Mouse (Mus musculus) CH12.LX (cell line): ENCODE measurements around the gene Ing4. TPM values are rescaled to one million over a fixed set of nuclear protein-coding genes. Genes with fewer than 3 reads are reported as not detected.

ENCODE experiments used
- DNase-seq: peaks from one replicate; pipeline ENCODE4 v3.0.0-alpha.2; 2013; ENCODE audit errors: extremely low read depth
- H3K27ac ChIP-seq: 2 replicates; pipeline ENCODE4 v1.5.1; 2012; ENCODE audit warnings: low read depth, mild to moderate bottlenecking, control low read depth, moderate library complexity; ENCODE audit not compliant: insufficient read depth
- H3K27me3 ChIP-seq: replicated peaks from 2 replicates; pipeline ENCODE3; 2012; ENCODE audit warnings: inconsistent platforms
- H3K36me3 ChIP-seq, 2 experiments: replicated peaks in 1 of 2; 2 replicates each; pipeline versions ENCODE3 to v1.6.1; 2012; ENCODE audit warnings: inconsistent platforms in 1 of 2, low read length in 1 of 2, mild to moderate bottlenecking in 1 of 2, mixed read lengths in 1 of 2, moderate library complexity in 1 of 2; ENCODE audit not compliant: control insufficient read depth in 1 of 2, insufficient read depth in 1 of 2
- H3K4me1 ChIP-seq, 2 experiments: 2 replicates each; pipeline ENCODE4 v1.6.1; 2012; ENCODE audit warnings: inconsistent platforms in 1 of 2, moderate library complexity in 1 of 2; ENCODE audit not compliant: insufficient read depth in 2 of 2, control insufficient read depth in 1 of 2
- H3K4me2 ChIP-seq: 2 replicates; pipeline ENCODE4 v1.6.1; 2012; ENCODE audit warnings: low read depth, mild to moderate bottlenecking, control low read depth; ENCODE audit not compliant: poor library complexity, insufficient read depth, severe bottlenecking
- H3K4me3 ChIP-seq, 3 experiments: fragments of 150-350 bp in 1 of 3; sonication (generic) in 1 of 3; replicated peaks in 1 of 3; 2 replicates each; pipeline versions ENCODE3 to v1.5.1; 2011 to 2012; ENCODE audit warnings: low read depth in 2 of 3, low read length in 2 of 3, mild to moderate bottlenecking in 2 of 3, moderate library complexity in 2 of 3, control low read depth in 1 of 3, improper control_type of control experiment in 1 of 3, inconsistent platforms in 1 of 3, mixed read lengths in 1 of 3; ENCODE audit not compliant: poor library complexity in 1 of 3
- H3K79me2 ChIP-seq: replicated peaks from 2 replicates; pipeline ENCODE4 v1.6.1; 2012; ENCODE audit warnings: mild to moderate bottlenecking, moderate library complexity; ENCODE audit not compliant: control insufficient read depth, poor library complexity, insufficient read depth, severe bottlenecking; ENCODE audit errors: extremely low read depth
- H3K9ac ChIP-seq: 2 replicates; pipeline ENCODE4 v1.6.1; 2012; ENCODE audit warnings: low read depth, mild to moderate bottlenecking, control low read depth, moderate library complexity; ENCODE audit not compliant: insufficient read depth
- H3K9me3 ChIP-seq: replicated peaks from 2 replicates; pipeline ENCODE3; 2012; ENCODE audit warnings: low read length, inconsistent platforms, mixed read lengths
- BHLHE40 ChIP-seq: IDR thresholded peaks from 2 replicates; pipeline ENCODE4 v1.6.1; 2011; ENCODE audit warnings: mild to moderate bottlenecking, low read depth, low read length, improper control_type of control experiment
- CHD2 ChIP-seq: IDR thresholded peaks from 2 replicates; pipeline ENCODE4 v1.6.1; 2011; ENCODE audit warnings: low read length, improper control_type of control experiment
- E2F4 ChIP-seq: IDR thresholded peaks from 2 replicates; pipeline ENCODE4 v1.6.1; 2011; ENCODE audit warnings: low read depth, low read length, improper control_type of control experiment; ENCODE audit not compliant: insufficient replicate concordance
- ELF1 ChIP-seq: IDR thresholded peaks from 2 replicates; pipeline ENCODE4 v1.6.1; 2014; ENCODE audit warnings: low read depth, mild to moderate bottlenecking, inconsistent platforms, low read length, improper control_type of control experiment
- ETS1 ChIP-seq: conservative IDR thresholded peaks from 2 replicates; pipeline ENCODE4 v1.6.1; 2012; ENCODE audit warnings: low read depth, mild to moderate bottlenecking, inconsistent platforms, low read length, improper control_type of control experiment, moderate library complexity
- HCFC1 ChIP-seq: IDR thresholded peaks from 2 replicates; pipeline ENCODE4 v1.6.1; 2012; ENCODE audit warnings: low read depth, mild to moderate bottlenecking, inconsistent platforms, low read length, improper control_type of control experiment
- IRF4 ChIP-seq: IDR thresholded peaks from 2 replicates; pipeline ENCODE4 v1.6.1; 2014; ENCODE audit warnings: low read depth, mild to moderate bottlenecking, inconsistent platforms, low read length, improper control_type of control experiment
- JUND ChIP-seq: conservative IDR thresholded peaks from 2 replicates; pipeline ENCODE4 v1.6.1; 2011; ENCODE audit warnings: low read depth, low read length, improper control_type of control experiment
- KAT2A ChIP-seq: IDR thresholded peaks from 2 replicates; pipeline ENCODE4 v1.6.1; 2012; ENCODE audit warnings: low read length, improper control_type of control experiment, inconsistent platforms; ENCODE audit not compliant: insufficient replicate concordance
- MAFK ChIP-seq: IDR thresholded peaks from 2 replicates; pipeline ENCODE4 v1.6.1; 2011; ENCODE audit warnings: low read length, improper control_type of control experiment; ENCODE audit not compliant: insufficient replicate concordance
- MAZ ChIP-seq: IDR thresholded peaks from 2 replicates; pipeline ENCODE4 v1.6.1; 2012; ENCODE audit warnings: low read depth, mild to moderate bottlenecking, inconsistent platforms, low read length, improper control_type of control experiment, moderate library complexity
- MXI1 ChIP-seq: IDR thresholded peaks from 2 replicates; pipeline ENCODE4 v1.6.1; 2011; ENCODE audit warnings: mild to moderate bottlenecking, low read depth, low read length, improper control_type of control experiment
- NELFE ChIP-seq: IDR thresholded peaks from 2 replicates; pipeline ENCODE4 v1.6.1; 2011; ENCODE audit warnings: low read depth, low read length, improper control_type of control experiment
- NRF1 ChIP-seq: IDR thresholded peaks from 2 replicates; pipeline ENCODE4 v1.6.1; 2014; ENCODE audit warnings: low read depth, mild to moderate bottlenecking, inconsistent platforms, low read length, improper control_type of control experiment, moderate library complexity
- PAX5 ChIP-seq: IDR thresholded peaks from 2 replicates; pipeline ENCODE4 v1.6.1; 2012; ENCODE audit warnings: low read length, inconsistent platforms, mixed read lengths
- POLR2A ChIP-seq: IDR thresholded peaks from 2 replicates; pipeline ENCODE4 v1.6.1; 2011; ENCODE audit warnings: low read depth, mild to moderate bottlenecking, improper control_type of control experiment, low read length
- RAD21 ChIP-seq: IDR thresholded peaks from 2 replicates; pipeline ENCODE4 v1.6.1; 2011; ENCODE audit warnings: low read depth, mild to moderate bottlenecking, low read length, improper control_type of control experiment, moderate library complexity
- TBP ChIP-seq: conservative IDR thresholded peaks from 2 replicates; pipeline ENCODE4 v1.6.1; 2011; ENCODE audit warnings: low read depth, low read length, improper control_type of control experiment
- TCF12 ChIP-seq: IDR thresholded peaks from 2 replicates; pipeline ENCODE4 v1.6.1; 2014; ENCODE audit warnings: low read depth, mild to moderate bottlenecking, inconsistent platforms, low read length, improper control_type of control experiment
- UBTF ChIP-seq: IDR thresholded peaks from 2 replicates; pipeline ENCODE4 v1.6.1; 2012; ENCODE audit warnings: low read depth, mild to moderate bottlenecking, inconsistent platforms, low read length, improper control_type of control experiment, moderate library complexity
- USF1 ChIP-seq: IDR thresholded peaks from 2 replicates; pipeline ENCODE4 v1.6.1; 2014; ENCODE audit warnings: low read depth, mild to moderate bottlenecking, inconsistent platforms, low read length, improper control_type of control experiment
- ZKSCAN1 ChIP-seq: IDR thresholded peaks from 2 replicates; pipeline ENCODE4 v1.6.1; 2012; ENCODE audit warnings: low read depth, inconsistent platforms, low read length, improper control_type of control experiment, borderline replicate concordance
- ZMIZ1 ChIP-seq: IDR thresholded peaks from 2 replicates; pipeline ENCODE4 v1.6.1; 2012; ENCODE audit warnings: low read depth, mild to moderate bottlenecking, inconsistent platforms, low read length, improper control_type of control experiment
- ZNF384 ChIP-seq: IDR thresholded peaks from 2 replicates; pipeline ENCODE4 v1.6.1; 2012; ENCODE audit warnings: low read depth, low read length, improper control_type of control experiment, inconsistent platforms
- dilution Hi-C: fragments of 300-500 bp; cut with MboI; formaldehyde crosslinking; loops from 2 replicates; pipeline ENCODE4 v1.14.3; 2020; ENCODE audit warnings: low sequenced_read_pairs; ENCODE audit not compliant: extremely low pct_unique_long_range_greater_than_20kb, extremely low pct_ligation_motif_present
- in situ Hi-C: fragments of 300-500 bp; cut with MboI; formaldehyde crosslinking; loops from 3 replicates; pipeline ENCODE4 v1.14.3; 2019; ENCODE audit warnings: low sequenced_read_pairs, low pct_ligation_motif_present, low pct_unique_long_range_greater_than_20kb, mixed read lengths
- polyA plus RNA-seq: library from polyadenylated mRNA; unstranded; fragments of >175 nt; gene quantifications from 2 replicates; pipeline ENCODE4 v1.2.1, GENCODE M21; 2012; ENCODE audit warnings: low read depth; ENCODE audit not compliant: insufficient read length
- total RNA-seq, 2 experiments: library from RNA; depleted of rRNA; stranded (reverse); fragments of 300-350 nt in 1 of 2; fragments of >200 nt in 1 of 2; gene quantifications; 2 replicates each; pipeline ENCODE4 v1.2.3; 2012 to 2014

Gene Ing4
- total and polyA plus RNA-seq, 3 experiments: 21.3 to 31.3 (median 27.3) TPM

DNA sequence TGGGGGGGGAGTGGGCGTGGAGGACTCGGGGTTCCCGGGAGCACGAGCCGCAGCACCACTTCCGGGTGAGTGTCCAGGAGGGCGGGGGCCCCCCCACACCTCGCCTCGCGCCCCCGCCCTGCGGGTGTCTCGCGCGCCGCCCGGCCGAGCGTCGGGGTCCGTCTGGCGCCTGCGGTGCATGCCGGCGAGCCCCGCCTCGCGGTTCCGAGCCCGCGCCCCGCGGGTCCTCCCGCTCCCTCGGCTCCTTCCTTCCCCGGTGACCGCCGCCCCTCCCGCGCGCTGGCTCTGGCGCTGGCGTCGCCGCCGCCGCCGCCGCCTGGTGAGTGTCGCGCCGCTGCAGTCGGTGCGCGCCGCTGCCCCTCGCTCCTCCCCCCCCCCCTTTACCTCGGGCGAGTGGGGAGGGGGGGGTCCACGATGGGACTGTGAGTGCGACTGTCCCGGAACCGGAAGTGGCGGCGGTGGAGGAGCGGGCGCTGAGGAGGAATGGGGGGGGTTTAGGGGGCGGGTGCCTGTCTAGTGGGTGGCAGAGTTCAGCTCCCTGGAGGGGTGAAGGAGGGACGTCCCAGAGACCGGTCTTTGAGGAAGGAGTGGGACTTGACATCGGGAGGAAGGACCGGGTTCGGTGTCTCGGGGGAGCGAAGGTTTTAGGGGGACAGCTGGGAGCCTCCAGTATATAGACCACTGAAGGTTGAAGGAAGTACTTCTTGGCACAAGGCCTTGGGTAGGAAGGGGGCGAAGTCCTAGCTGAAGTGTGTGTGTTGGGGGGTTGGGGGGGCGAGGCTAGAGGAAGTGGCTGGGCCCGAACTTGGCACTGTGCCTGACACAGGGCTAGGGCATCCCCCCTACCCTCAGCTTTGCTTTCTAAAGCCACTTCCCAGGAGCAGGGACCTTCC, 30.1 kb upstream of the Ing4 start:
- Histone ChIP-seq H3K27ac (peak overlapping the region; percentile 70), H3K9ac (peak overlapping the region; percentile 91), H3K36me3 (peaks cover 20 to 34% of the 10 kb centered on the region in 2 experiments), H3K4me2 (peak overlapping the region; percentile 52), H3K79me2 (peaks cover 32% of the 10 kb centered on the region), H3K9me3 (no peaks in the 10 kb centered on the region), H3K4me1 (peaks cover 0 to 42% of the 10 kb centered on the region in 2 experiments; a peak in 2 of 4 replicates), H3K27me3 (no peaks in the 10 kb centered on the region), H3K4me3 (peak overlapping the region; percentile 79 to 84 (median 79))
- in situ Hi-C loops: no loop called here
- peak; percentile 88 for DNase-seq
- TF ChIP-seq ZMIZ1 (no peak), MAZ (peak; percentile 89), HCFC1 (peak; percentile 66), JUND (no peak), KAT2A (0 out of 2 replicates have a peak, but pooled peaks have one; percentile 16), USF1 (no peak), ELF1 (peak; percentile 79), UBTF (0 out of 2 replicates have a peak, but pooled peaks have one; percentile 14), TBP (no peak), MXI1 (0 out of 2 replicates have a peak, but pooled peaks have one; percentile 35), TCF12 (peak; percentile 38; the same call in 1 of the 2 replicates), BHLHE40 (no peak), CHD2 (peak; percentile 30; the same call in 1 of the 2 replicates), POLR2A (peak; percentile 53), MAFK (no peak), IRF4 (peak; percentile 7; the same call in 1 of the 2 replicates), NELFE (peak; percentile 49; the same call in 1 of the 2 replicates)
- dilution Hi-C loops: no loop called here

DNA sequence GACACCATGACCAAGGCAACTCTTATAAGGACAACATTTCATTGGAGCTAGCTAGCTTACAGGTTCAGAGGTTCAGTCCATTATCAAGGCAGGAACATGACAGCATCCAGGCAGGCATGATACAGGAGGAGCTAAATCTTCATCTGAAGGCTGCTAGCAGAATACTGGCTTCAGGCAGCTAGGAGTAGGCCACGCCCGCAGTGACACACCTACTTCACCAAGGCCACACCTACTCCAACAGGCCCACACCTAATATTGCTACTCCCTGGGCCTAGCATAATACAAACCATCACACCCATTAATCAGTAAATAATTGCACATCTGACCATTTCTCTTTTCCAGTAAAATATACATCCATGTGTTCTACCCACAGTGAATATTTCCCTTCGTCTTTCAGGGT, 21.9 kb upstream of the Ing4 start:
- no peak for DNase-seq
- Histone ChIP-seq H3K4me1 (no peaks in the 10 kb centered on the region; a peak in 1 of 4 replicates), H3K4me3 (no peak overlapping the region), H3K27ac (no peak overlapping the region), H3K9me3 (no peaks in the 10 kb centered on the region), H3K27me3 (no peaks in the 10 kb centered on the region), H3K9ac (no peak overlapping the region), H3K79me2 (peaks cover 23% of the 10 kb centered on the region), H3K4me2 (no peak overlapping the region), H3K36me3 (peaks cover 46 to 80% of the 10 kb centered on the region in 2 experiments)
- in situ Hi-C loops (no loop called here), dilution Hi-C loops (no loop called here)
- TF ChIP-seq MAFK (no peak), JUND (no peak), ZNF384 (no peak), PAX5 (no peak), HCFC1 (no peak), ETS1 (no peak), MXI1 (no peak), ZKSCAN1 (no peak), USF1 (no peak), TBP (no peak), IRF4 (no peak), RAD21 (no peak), E2F4 (no peak), KAT2A (no peak), NRF1 (no peak), ZMIZ1 (no peak), TCF12 (no peak)
